Mouse (Mus musculus): ENCODE measurements around the gene Spock2. TPM values are rescaled to one million over a fixed set of nuclear protein-coding genes. Genes with fewer than 3 reads are reported as not detected.
"Not testable (repeated sequence)": the region's sequence is repeated elsewhere in the genome, so short reads cannot be mapped to it uniquely, and the experiment has no call there.

Gene Spock2
- polyA plus RNA-seq, 1 experiment from 2014 or later, result 3.8 TPM

- Histone ChIP-seq H3K27ac (ENCODE audit: low read length) (no peak overlapping the region), H3K4me2 (replicated peaks; ENCODE audit: low read depth, low read length) (peak overlapping the region; percentile 23; the same call in 1 of the 2 replicates), H3K9me3 (ENCODE audit: control insufficient read depth, low read depth, low read length) (no peaks in the 10 kb centered on the region), H3K36me3 (ENCODE audit: control insufficient read depth, insufficient read depth, low read length) (no peaks in the 10 kb centered on the region), H3K9ac (replicated peaks; ENCODE audit: low read depth, low read length) (no peak overlapping the region), H3K27me3 (ENCODE audit: control insufficient read depth, insufficient read depth, low read length) (no peaks in the 10 kb centered on the region), H3K4me1 (ENCODE audit: control insufficient read depth, insufficient read depth, low read length) (no peaks in the 10 kb centered on the region), H3K4me3 (ENCODE audit: low read depth, low read length) (no peak overlapping the region)
- 19% methylated on average over 22 of the region's 22 CpGs for WGBS
- ATAC-seq (ENCODE audit: insufficient number of reproducible peaks, insufficient read depth, low FRiP score, low read depth), result peak; percentile 59
These were observed 19.7 kb downstream of the Spock2 start for GRCm38 (mm10) chr10:60125529-60126327.

DNA sequence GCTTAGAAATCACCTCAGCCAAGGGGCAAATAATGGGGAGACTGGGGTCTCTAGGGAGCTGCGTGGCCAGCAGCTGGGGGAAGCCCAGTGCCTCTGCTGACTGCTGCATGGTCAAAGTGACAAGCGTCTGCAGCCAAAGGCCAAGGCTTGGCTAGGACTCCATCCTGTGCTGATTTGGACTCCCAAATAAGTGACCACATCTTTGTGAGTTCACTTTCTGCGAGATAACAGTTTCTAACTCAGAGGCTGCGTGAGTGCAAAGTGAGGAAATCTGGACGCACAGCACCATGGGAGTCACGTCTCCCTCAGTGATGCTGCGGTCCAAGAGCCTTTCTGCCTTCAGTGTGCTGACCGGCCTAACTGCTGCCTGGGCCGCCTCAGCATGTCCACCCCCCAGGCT is 22.3 kb downstream of the Spock2 start:
- Histone ChIP-seq H3K36me3 (ENCODE audit: control insufficient read depth, insufficient read depth, low read length) (no peaks in the 10 kb centered on the region), H3K9ac (replicated peaks; ENCODE audit: low read depth, low read length) (no peak overlapping the region), H3K27me3 (ENCODE audit: control insufficient read depth, insufficient read depth, low read length) (no peaks in the 10 kb centered on the region), H3K27ac (ENCODE audit: low read length) (no peak overlapping the region), H3K4me1 (ENCODE audit: control insufficient read depth, insufficient read depth, low read length) (no peaks in the 10 kb centered on the region), H3K9me3 (ENCODE audit: control insufficient read depth, low read depth, low read length) (no peaks in the 10 kb centered on the region), H3K4me3 (ENCODE audit: low read depth, low read length) (no peak overlapping the region), H3K4me2 (replicated peaks; ENCODE audit: low read depth, low read length) (no peak overlapping the region)
- 92% methylated on average over 9 of the region's 9 CpGs for WGBS
- no peak for ATAC-seq (ENCODE audit: insufficient number of reproducible peaks, insufficient read depth, low FRiP score, low read depth)

DNA sequence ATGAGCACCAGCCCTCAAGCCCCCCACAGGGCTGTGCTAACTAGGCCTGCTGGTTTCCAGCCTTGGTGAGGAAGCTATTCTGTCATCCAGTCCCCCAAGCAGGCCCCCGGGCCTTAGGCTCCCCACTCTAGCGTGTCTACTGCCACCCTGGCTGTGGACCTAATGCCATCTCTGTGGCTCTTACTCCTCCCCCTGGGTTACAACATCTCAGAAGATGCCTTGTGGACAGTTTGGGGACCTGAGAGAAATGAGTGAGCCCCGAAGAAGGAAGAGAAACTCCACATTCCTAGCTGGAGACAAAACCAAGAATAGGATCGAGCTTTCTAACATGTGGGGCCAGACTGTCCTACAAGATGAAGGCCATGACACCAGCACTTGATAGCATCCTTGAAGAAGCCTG is 24.5 kb downstream of the Spock2 start:
- no peak overlapping the region for H3K27ac ChIP-seq (ENCODE audit: low read length)
- no peak overlapping the region for H3K4me3 ChIP-seq (ENCODE audit: low read depth, low read length)
- H3K4me1 ChIP-seq (ENCODE audit: control insufficient read depth, insufficient read depth, low read length), result 0 out of 2 replicates have a peak, but pooled peaks cover 6% of the 10 kb centered on the region
- H3K9me3 ChIP-seq (ENCODE audit: control insufficient read depth, low read depth, low read length), result no peaks in the 10 kb centered on the region
- no peak overlapping the region for H3K4me2 ChIP-seq (replicated peaks; ENCODE audit: low read depth, low read length)
- ATAC-seq (ENCODE audit: insufficient number of reproducible peaks, insufficient read depth, low FRiP score, low read depth), result no peak
- no peak overlapping the region for H3K9ac ChIP-seq (replicated peaks; ENCODE audit: low read depth, low read length)
- WGBS, result 94% methylated on average over 4 of the region's 4 CpGs
- no peaks in the 10 kb centered on the region for H3K36me3 ChIP-seq (ENCODE audit: control insufficient read depth, insufficient read depth, low read length)
- H3K27me3 ChIP-seq (ENCODE audit: control insufficient read depth, insufficient read depth, low read length), result no peaks in the 10 kb centered on the region

- Histone ChIP-seq H3K27me3 (ENCODE audit: control insufficient read depth, insufficient read depth, low read length) (no peaks in the 10 kb centered on the region), H3K36me3 (ENCODE audit: control insufficient read depth, insufficient read depth, low read length) (no peaks in the 10 kb centered on the region), H3K9me3 (ENCODE audit: control insufficient read depth, low read depth, low read length) (no peaks in the 10 kb centered on the region), H3K4me1 (ENCODE audit: control insufficient read depth, insufficient read depth, low read length) (peaks cover 14% of the 10 kb centered on the region; the same call in 1 of the 2 replicates), H3K4me3 (ENCODE audit: low read depth, low read length) (no peak overlapping the region), H3K4me2 (replicated peaks; ENCODE audit: low read depth, low read length) (no peak overlapping the region), H3K27ac (ENCODE audit: low read length) (0 out of 2 replicates have a peak overlapping the region, but pooled peaks have one; percentile 21), H3K9ac (replicated peaks; ENCODE audit: low read depth, low read length) (no peak overlapping the region)
- WGBS, result 12% methylated on average over 6 of the region's 6 CpGs
- ATAC-seq (ENCODE audit: insufficient number of reproducible peaks, insufficient read depth, low FRiP score, low read depth), result no peak; the same call in 1 of the 2 replicates
These were observed 27.5 kb downstream of the Spock2 start for GRCm38 (mm10) chr10:60133501-60133900.

GRCm38 (mm10) chr10:60134201-60134600 is 28.2 kb downstream of the Spock2 start:
- Histone ChIP-seq H3K4me1 (ENCODE audit: control insufficient read depth, insufficient read depth, low read length) (peaks cover 14% of the 10 kb centered on the region; the same call in 1 of the 2 replicates), H3K9ac (replicated peaks; ENCODE audit: low read depth, low read length) (no peak overlapping the region), H3K4me3 (ENCODE audit: low read depth, low read length) (no peak overlapping the region), H3K36me3 (ENCODE audit: control insufficient read depth, insufficient read depth, low read length) (no peaks in the 10 kb centered on the region), H3K9me3 (ENCODE audit: control insufficient read depth, low read depth, low read length) (no peaks in the 10 kb centered on the region), H3K4me2 (replicated peaks; ENCODE audit: low read depth, low read length) (no peak overlapping the region), H3K27ac (ENCODE audit: low read length) (no peak overlapping the region), H3K27me3 (ENCODE audit: control insufficient read depth, insufficient read depth, low read length) (no peaks in the 10 kb centered on the region)
- no peak for ATAC-seq (ENCODE audit: insufficient number of reproducible peaks, insufficient read depth, low FRiP score, low read depth)
- 46% methylated on average over 9 of the region's 9 CpGs for WGBS

DNA sequence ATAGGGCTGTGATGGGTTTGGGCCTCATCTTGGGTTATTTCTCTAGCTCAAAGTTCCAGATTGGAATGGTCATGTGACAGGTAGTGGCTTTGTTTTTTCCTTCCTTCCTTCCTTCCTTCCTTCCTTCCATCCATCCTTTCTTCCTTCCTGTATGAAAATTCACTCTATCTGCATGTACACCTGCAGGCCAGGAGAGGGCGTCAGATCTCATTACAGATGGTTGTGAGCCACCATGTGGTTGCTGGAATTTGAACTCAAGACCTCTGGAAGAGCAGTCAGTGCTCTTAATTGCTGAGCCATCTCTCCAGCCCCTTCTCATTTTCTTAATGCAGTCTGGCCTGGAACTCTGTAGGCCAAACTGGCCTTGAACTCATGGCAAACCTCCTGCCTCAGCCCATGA is 30.0 kb downstream of the Spock2 start:
- not testable (repeated sequence) for H3K36me3 ChIP-seq (ENCODE audit: control insufficient read depth, insufficient read depth, low read length); H3K4me2 ChIP-seq (replicated peaks; ENCODE audit: low read depth, low read length); H3K9me3 ChIP-seq (ENCODE audit: control insufficient read depth, low read depth, low read length); H3K27me3 ChIP-seq (ENCODE audit: control insufficient read depth, insufficient read depth, low read length); ATAC-seq (ENCODE audit: insufficient number of reproducible peaks, insufficient read depth, low FRiP score, low read depth); H3K4me3 ChIP-seq (ENCODE audit: low read depth, low read length); H3K27ac ChIP-seq (ENCODE audit: low read length); H3K9ac ChIP-seq (replicated peaks; ENCODE audit: low read depth, low read length)
- whole genome bisulfite sequencing, result 54% methylated on average over 1 of the region's 1 CpGs
- H3K4me1 ChIP-seq (ENCODE audit: control insufficient read depth, insufficient read depth, low read length), result peaks cover 14% of the 10 kb centered on the region; the same call in 1 of the 2 replicates

GRCm38 (mm10) chr10:60136935-60137334 is 30.9 kb downstream of the Spock2 start:
- Histone ChIP-seq H3K9me3 (ENCODE audit: control insufficient read depth, low read depth, low read length) (no peaks in the 10 kb centered on the region), H3K27ac (ENCODE audit: low read length) (no peak overlapping the region), H3K9ac (replicated peaks; ENCODE audit: low read depth, low read length) (no peak overlapping the region), H3K4me3 (ENCODE audit: low read depth, low read length) (no peak overlapping the region), H3K27me3 (ENCODE audit: control insufficient read depth, insufficient read depth, low read length) (no peaks in the 10 kb centered on the region), H3K4me1 (ENCODE audit: control insufficient read depth, insufficient read depth, low read length) (peaks cover 14% of the 10 kb centered on the region; the same call in 1 of the 2 replicates), H3K36me3 (ENCODE audit: control insufficient read depth, insufficient read depth, low read length) (no peaks in the 10 kb centered on the region), H3K4me2 (replicated peaks; ENCODE audit: low read depth, low read length) (no peak overlapping the region)
- ATAC-seq (ENCODE audit: insufficient number of reproducible peaks, insufficient read depth, low FRiP score, low read depth), result no peak
- 57% methylated on average over 7 of the region's 7 CpGs for WGBS

- ATAC-seq (ENCODE audit: insufficient number of reproducible peaks, insufficient read depth, low FRiP score, low read depth), result no peak
- H3K4me2 ChIP-seq (replicated peaks; ENCODE audit: low read depth, low read length), result no peak overlapping the region
- no peaks in the 10 kb centered on the region for H3K27me3 ChIP-seq (ENCODE audit: control insufficient read depth, insufficient read depth, low read length)
- no peaks in the 10 kb centered on the region for H3K36me3 ChIP-seq (ENCODE audit: control insufficient read depth, insufficient read depth, low read length)
- no peak overlapping the region for H3K27ac ChIP-seq (ENCODE audit: low read length)
- 89% methylated on average over 5 of the region's 5 CpGs for WGBS
- peaks cover 11% of the 10 kb centered on the region; the same call in 1 of the 2 replicates for H3K4me1 ChIP-seq (ENCODE audit: control insufficient read depth, insufficient read depth, low read length)
- H3K9ac ChIP-seq (replicated peaks; ENCODE audit: low read depth, low read length), result no peak overlapping the region
- H3K4me3 ChIP-seq (ENCODE audit: low read depth, low read length), result no peak overlapping the region
- no peaks in the 10 kb centered on the region for H3K9me3 ChIP-seq (ENCODE audit: control insufficient read depth, low read depth, low read length)
These were observed 32.7 kb downstream of the Spock2 start for GRCm38 (mm10) chr10:60138680-60139079.

Data from stomach, embryonic 14.5 days (tissue).